Mouse (Mus musculus): ENCODE measurements around the gene Mfsd8.
"Not testable (repeated sequence)": the region's sequence is repeated elsewhere in the genome, so short reads cannot be mapped to it uniquely, and the experiment has no call there.

The Mfsd8 gene

GRCm38 (mm10) chr3:40846473-40846956, at the start of gene Mfsd8:
TSS of gene Mfsd8 (minus strand) at chr3:40846886.
- peak; percentile 95 for DNase-seq

GRCm38 (mm10) chr3:40894336-40894735, 47.6 kb upstream of the Mfsd8 start:
- peak; percentile 16 for DNase-seq

GRCm38 (mm10) chr3:40893816-40894258, 47.2 kb upstream of the Mfsd8 start:
- peak; percentile 98 for DNase-seq

GRCm38 (mm10) chr3:40853123-40853738, 6.5 kb upstream of the Mfsd8 start:
- DNase-seq = not testable (repeated sequence)

- not testable (repeated sequence) for DNase-seq
These were observed 1.2 kb upstream of the Mfsd8 start for GRCm38 (mm10) chr3:40847936-40848335.

- DNase-seq = peak; percentile 52
These were observed 332 bp upstream of the Mfsd8 start for GRCm38 (mm10) chr3:40847018-40847417.

GRCm38 (mm10) chr3:40846957-40847017, 101 bp upstream of the Mfsd8 start, which contains the start of gene Abhd18:
TSS of gene Abhd18 (plus strand) at chr3:40846970.
- not testable (repeated sequence) for DNase-seq

GRCm38 (mm10) chr3:40845521-40845920, 1.2 kb downstream of the Mfsd8 start:
- DNase-seq = not testable (repeated sequence)

GRCm38 (mm10) chr3:40813275-40813674, 33.4 kb downstream of the Mfsd8 start:
- no peak for DNase-seq

GRCm38 (mm10) chr3:40809894-40810293, 36.8 kb downstream of the Mfsd8 start:
- no peak for DNase-seq

- no peak for DNase-seq
These were observed 38.0 kb downstream of the Mfsd8 start for GRCm38 (mm10) chr3:40808686-40809085.

- no peak for DNase-seq
These were observed 39.8 kb downstream of the Mfsd8 start for GRCm38 (mm10) chr3:40806871-40807270.

- DNase-seq = peak; percentile 53
These were observed 46.3 kb downstream of the Mfsd8 start for GRCm38 (mm10) chr3:40800373-40800823.

- DNase-seq = peak; percentile 95
These were observed 46.9 kb downstream of the Mfsd8 start, which contains the start of gene Plk4 for GRCm38 (mm10) chr3:40799530-40800372. TSS of gene Plk4 (plus strand) at chr3:40800019.

GRCm38 (mm10) chr3:40798500-40798899, 48.2 kb downstream of the Mfsd8 start:
- peak; percentile 13 for DNase-seq

GRCm38 (mm10) chr3:40798054-40798453, 48.6 kb downstream of the Mfsd8 start:
- no peak for DNase-seq

GRCm38 (mm10) chr3:40793783-40794182, 52.9 kb downstream of the Mfsd8 start:
- no peak for DNase-seq

Measured in right cerebral cortex, postnatal 25 days (tissue).